Mouse (Mus musculus) stomach, embryonic 16.5 days (tissue): ENCODE data around the gene Eif1b. TPM values are rescaled to one million over a fixed set of nuclear protein-coding genes. Genes with fewer than 3 reads are reported as not detected.

Experiments
- ATAC-seq: fragments of 200-750 bp; cut with Nextera tagmentation; 2 replicates; pipeline ENCODE4 v1.8.0; 2017; ENCODE audit warnings: moderate number of reproducible peaks, moderate TSS enrichment; ENCODE audit not compliant: insufficient read depth, low FRiP score
- H3K27ac ChIP-seq: fragments of 300-500 bp; sonication (generic); 2 replicates; pipeline ENCODE4 v1.5.1; 2014; ENCODE audit warnings: low read length
- H3K27me3 ChIP-seq: fragments of 300-500 bp; sonication (generic); 2 replicates; pipeline ENCODE4 v1.6.1; 2014; ENCODE audit warnings: low read length, control low read depth, mixed read lengths; ENCODE audit not compliant: control insufficient read depth, insufficient read depth
- H3K36me3 ChIP-seq: fragments of 300-500 bp; sonication (generic); 2 replicates; pipeline ENCODE4 v1.6.1; 2014; ENCODE audit warnings: low read length; ENCODE audit not compliant: control insufficient read depth, insufficient read depth
- H3K4me1 ChIP-seq: fragments of 300-500 bp; sonication (generic); 2 replicates; pipeline ENCODE4 v1.6.1; 2014; ENCODE audit warnings: low read length, control low read depth, mixed read lengths; ENCODE audit not compliant: control insufficient read depth, insufficient read depth
- H3K4me2 ChIP-seq: fragments of 300-500 bp; sonication (generic); 2 replicates; pipeline ENCODE4 v1.6.1; 2014; ENCODE audit warnings: low read depth, low read length, mixed read lengths
- H3K4me3 ChIP-seq: fragments of 300-500 bp; sonication (generic); replicated peaks from 2 replicates; pipeline ENCODE4 v1.5.1; 2014; ENCODE audit warnings: mild to moderate bottlenecking, low read length
- H3K9ac ChIP-seq: fragments of 300-500 bp; sonication (generic); 2 replicates; pipeline ENCODE4 v1.6.1; 2014; ENCODE audit warnings: low read length
- H3K9me3 ChIP-seq: fragments of 300-500 bp; sonication (generic); replicated peaks from 2 replicates; pipeline ENCODE4 v1.6.1; 2016; ENCODE audit warnings: low read length, control low read depth; ENCODE audit not compliant: control insufficient read depth
- WGBS: fragments of 180-500 bp; shearing (Covaris S2); extraction: QIAGEN DNeasy Blood & Tissue Kit; methylation state at CpG from one replicate; pipeline ENCODE4 v1.1.7; 2014; 5-methylcytosine and 5-hydroxymethylcytosine counted together
- polyA plus RNA-seq: library from polyadenylated mRNA; unstranded; fragments of >200 nt; fragmentation: Nextera tagmentation; extraction: Ambion mirVana; gene quantifications from 2 replicates; pipeline ENCODE4 v1.2.1, GENCODE M21; 2015

Eif1b gene
- polyA plus RNA-seq, 1 experiment from 2014 or later = 138 TPM

GRCm38 (mm10) chr9:120516720-120517119 is 24.7 kb downstream of the Eif1b start:
- 66% methylated on average over 8 of the region's 8 CpGs for WGBS
- ATAC-seq = no peak
- H3K4me3 ChIP-seq = no peak overlapping the region
- H3K27ac ChIP-seq = no peak overlapping the region
- H3K4me2 ChIP-seq = no peak overlapping the region
- H3K4me1 ChIP-seq = no peaks in the 10 kb centered on the region
- no peaks in the 10 kb centered on the region for H3K27me3 ChIP-seq
- no peaks in the 10 kb centered on the region for H3K9me3 ChIP-seq
- H3K36me3 ChIP-seq = no peaks in the 10 kb centered on the region
- H3K9ac ChIP-seq = no peak overlapping the region

- Histone ChIP-seq H3K4me3 (no peak overlapping the region), H3K9me3 (no peaks in the 10 kb centered on the region), H3K9ac (no peak overlapping the region), H3K27ac (no peak overlapping the region), H3K27me3 (no peaks in the 10 kb centered on the region), H3K4me1 (no peaks in the 10 kb centered on the region), H3K4me2 (no peak overlapping the region), H3K36me3 (no peaks in the 10 kb centered on the region)
- WGBS = 67% methylated on average over 3 of the region's 3 CpGs
- ATAC-seq = no peak
These were observed 26.9 kb downstream of the Eif1b start for GRCm38 (mm10) chr9:120518946-120519345.

GRCm38 (mm10) chr9:120519469-120520125 is 27.6 kb downstream of the Eif1b start:
- Histone ChIP-seq H3K4me3 (no peak overlapping the region), H3K27ac (no peak overlapping the region), H3K27me3 (no peaks in the 10 kb centered on the region), H3K4me2 (no peak overlapping the region; the same call in 1 of the 2 replicates), H3K9ac (no peak overlapping the region), H3K9me3 (no peaks in the 10 kb centered on the region), H3K36me3 (no peaks in the 10 kb centered on the region), H3K4me1 (no peaks in the 10 kb centered on the region)
- whole genome bisulfite sequencing = 38% methylated on average over 19 of the region's 19 CpGs
- ATAC-seq = no peak

- no peak for ATAC-seq
- Histone ChIP-seq H3K9me3 (no peaks in the 10 kb centered on the region), H3K4me3 (no peak overlapping the region), H3K36me3 (no peaks in the 10 kb centered on the region), H3K27me3 (no peaks in the 10 kb centered on the region), H3K4me2 (no peak overlapping the region), H3K9ac (no peak overlapping the region), H3K4me1 (no peaks in the 10 kb centered on the region), H3K27ac (no peak overlapping the region)
- WGBS = 67% methylated on average over 1 of the region's 1 CpGs
These were observed 29.1 kb downstream of the Eif1b start for GRCm38 (mm10) chr9:120521161-120521560.

GRCm38 (mm10) chr9:120527270-120527669 is 35.2 kb downstream of the Eif1b start:
- H3K36me3 ChIP-seq = no peaks in the 10 kb centered on the region
- 68% methylated on average over 4 of the region's 4 CpGs for WGBS
- peak; percentile 62; the same call in 1 of the 2 replicates for ATAC-seq
- no peak overlapping the region for H3K4me3 ChIP-seq
- H3K27me3 ChIP-seq = no peaks in the 10 kb centered on the region
- no peak overlapping the region for H3K9ac ChIP-seq
- H3K27ac ChIP-seq = peak overlapping the region; percentile 58
- no peaks in the 10 kb centered on the region for H3K4me1 ChIP-seq
- no peak overlapping the region for H3K4me2 ChIP-seq
- H3K9me3 ChIP-seq = no peaks in the 10 kb centered on the region

- Histone ChIP-seq H3K9ac (no peak overlapping the region), H3K4me1 (no peaks in the 10 kb centered on the region), H3K9me3 (no peaks in the 10 kb centered on the region), H3K4me3 (no peak overlapping the region), H3K27me3 (no peaks in the 10 kb centered on the region), H3K27ac (no peak overlapping the region), H3K36me3 (no peaks in the 10 kb centered on the region), H3K4me2 (no peak overlapping the region)
- no peak for ATAC-seq
- 87% methylated on average over 8 of the region's 8 CpGs for WGBS
These were observed 35.9 kb downstream of the Eif1b start for GRCm38 (mm10) chr9:120527919-120528318.

GRCm38 (mm10) chr9:120528815-120529510 is 36.9 kb downstream of the Eif1b start:
- Histone ChIP-seq H3K36me3 (no peaks in the 10 kb centered on the region), H3K4me1 (no peaks in the 10 kb centered on the region), H3K4me2 (no peak overlapping the region), H3K9ac (no peak overlapping the region; the same call in 1 of the 2 replicates), H3K27me3 (no peaks in the 10 kb centered on the region), H3K4me3 (no peak overlapping the region), H3K27ac (no peak overlapping the region), H3K9me3 (no peaks in the 10 kb centered on the region)
- WGBS = 79% methylated on average over 17 of the region's 17 CpGs
- ATAC-seq = no peak

- no peak overlapping the region for H3K27ac ChIP-seq
- no peak overlapping the region for H3K9ac ChIP-seq
- 71% methylated on average over 5 of the region's 5 CpGs for WGBS
- H3K27me3 ChIP-seq = no peaks in the 10 kb centered on the region
- H3K4me3 ChIP-seq = no peak overlapping the region
- H3K4me2 ChIP-seq = no peak overlapping the region
- no peaks in the 10 kb centered on the region for H3K9me3 ChIP-seq
- ATAC-seq = no peak
- no peaks in the 10 kb centered on the region for H3K4me1 ChIP-seq
- no peaks in the 10 kb centered on the region for H3K36me3 ChIP-seq
These were observed 38.4 kb downstream of the Eif1b start for GRCm38 (mm10) chr9:120530471-120530870.

GRCm38 (mm10) chr9:120532062-120532461 is 40.0 kb downstream of the Eif1b start:
- Histone ChIP-seq H3K4me2 (no peak overlapping the region), H3K27me3 (no peaks in the 10 kb centered on the region), H3K4me1 (no peaks in the 10 kb centered on the region), H3K36me3 (no peaks in the 10 kb centered on the region), H3K9me3 (no peaks in the 10 kb centered on the region), H3K9ac (no peak overlapping the region), H3K4me3 (no peak overlapping the region), H3K27ac (no peak overlapping the region)
- 87% methylated on average over 6 of the region's 6 CpGs for WGBS
- no peak for ATAC-seq
